Mouse (Mus musculus) frontal cortex, postnatal 25 days (tissue): ENCODE results near the gene Hivep3.

Experiments used
- DNase-seq, 2 experiments: peaks; one replicate each; pipeline ENCODE4 v3.0.0; 2022; ENCODE audit warnings: low spot score in 2 of 2

The Hivep3 gene

GRCm38 (mm10) chr4:120018426-120018825 lies 284.8 kb downstream of the Hivep3 start:
- no peak for DNase-seq

- DNase-seq = no peak
Measured at GRCm38 (mm10) chr4:120022392-120022791, 288.8 kb downstream of the Hivep3 start.

- DNase-seq = no peak
Measured at GRCm38 (mm10) chr4:120023221-120023840, 289.7 kb downstream of the Hivep3 start.

GRCm38 (mm10) chr4:120024071-120024470 lies 290.5 kb downstream of the Hivep3 start:
- DNase-seq = peak; percentile 44 to 60

- DNase-seq = no peak
Measured at GRCm38 (mm10) chr4:120027671-120028070, 294.1 kb downstream of the Hivep3 start.

GRCm38 (mm10) chr4:120029937-120030336 lies 296.4 kb downstream of the Hivep3 start:
- DNase-seq = no peak

- peak; percentile 33 for DNase-seq
Measured at GRCm38 (mm10) chr4:120032320-120032983, 298.9 kb downstream of the Hivep3 start.

GRCm38 (mm10) chr4:120032984-120033355 lies 299.4 kb downstream of the Hivep3 start:
- peak; percentile 47 to 50 for DNase-seq

- no peak for DNase-seq
Measured at GRCm38 (mm10) chr4:120036294-120036693, 302.7 kb downstream of the Hivep3 start.

- no peak for DNase-seq
Measured at GRCm38 (mm10) chr4:120037007-120037406, 303.4 kb downstream of the Hivep3 start.

- DNase-seq = no peak
Measured at GRCm38 (mm10) chr4:120041520-120041919, 307.9 kb downstream of the Hivep3 start.

GRCm38 (mm10) chr4:120042480-120042879 lies 308.9 kb downstream of the Hivep3 start:
- no peak for DNase-seq

- DNase-seq = no peak
Measured at GRCm38 (mm10) chr4:120044612-120045011, 311.0 kb downstream of the Hivep3 start.

GRCm38 (mm10) chr4:120045131-120045537 lies 311.6 kb downstream of the Hivep3 start:
- peak; percentile 57 to 62 for DNase-seq

- DNase-seq = no peak
Measured at GRCm38 (mm10) chr4:120045871-120046270, 312.3 kb downstream of the Hivep3 start.

GRCm38 (mm10) chr4:120047060-120047459 lies 313.5 kb downstream of the Hivep3 start:
- no peak for DNase-seq

GRCm38 (mm10) chr4:120048274-120048673 lies 314.7 kb downstream of the Hivep3 start:
- DNase-seq = no peak

- DNase-seq = no peak
Measured at GRCm38 (mm10) chr4:120049857-120050256, 316.3 kb downstream of the Hivep3 start.

- DNase-seq = no peak
Measured at GRCm38 (mm10) chr4:120052481-120052880, 318.9 kb downstream of the Hivep3 start.

- no peak for DNase-seq
Measured at GRCm38 (mm10) chr4:120053026-120054005, 319.7 kb downstream of the Hivep3 start.

GRCm38 (mm10) chr4:120054145-120054544 lies 320.6 kb downstream of the Hivep3 start:
- no peak for DNase-seq

- no peak for DNase-seq
Measured at GRCm38 (mm10) chr4:120056451-120056850, 322.9 kb downstream of the Hivep3 start.
